Mouse (Mus musculus) testis, adult 2 months (tissue): ENCODE data around the gene H2al1m. TPM values are rescaled to one million over a fixed set of nuclear protein-coding genes. Genes with fewer than 3 reads are reported as not detected.
"Not testable (repeated sequence)": the region's sequence is repeated elsewhere in the genome, so short reads cannot be mapped to it uniquely, and the experiment has no call there.

ENCODE experiments used
- H3K27ac ChIP-seq: fragments of 200-500 bp; 2 replicates; pipeline ENCODE4 v1.5.1; 2012; ENCODE audit warnings: low read depth, low read length; ENCODE audit not compliant: control insufficient read depth, insufficient read depth
- H3K27me3 ChIP-seq: fragments of 200-500 bp; 2 replicates; pipeline ENCODE4 v1.6.1; 2012; ENCODE audit warnings: mild to moderate bottlenecking, low read length, moderate library complexity; ENCODE audit not compliant: control insufficient read depth, insufficient read depth
- H3K36me3 ChIP-seq: fragments of 200-500 bp; 2 replicates; pipeline ENCODE4 v1.6.1; 2012; ENCODE audit warnings: mild to moderate bottlenecking, low read length; ENCODE audit not compliant: control insufficient read depth, insufficient read depth
- H3K4me1 ChIP-seq: fragments of 200-500 bp; 2 replicates; pipeline ENCODE4 v1.6.1; 2012; ENCODE audit warnings: low read length; ENCODE audit not compliant: control insufficient read depth, insufficient read depth
- H3K4me3 ChIP-seq: fragments of 200-500 bp; 2 replicates; pipeline ENCODE4 v1.5.1; 2012; ENCODE audit warnings: low read depth, mild to moderate bottlenecking, low read length, moderate library complexity, mixed read lengths; ENCODE audit not compliant: control insufficient read depth
- CTCF ChIP-seq: fragments of 200-500 bp; IDR thresholded peaks from 2 replicates; pipeline ENCODE4 v1.5.1; 2012; ENCODE audit warnings: low read depth, mild to moderate bottlenecking, inconsistent platforms, low read length, moderate library complexity; ENCODE audit not compliant: control insufficient read depth, insufficient read depth, insufficient replicate concordance
- POLR2A ChIP-seq: fragments of 200-500 bp; IDR thresholded peaks from 2 replicates; pipeline ENCODE4 v1.6.1; 2012; ENCODE audit warnings: low read depth, mild to moderate bottlenecking, inconsistent platforms, low read length, moderate library complexity; ENCODE audit not compliant: control insufficient read depth
- polyA plus RNA-seq: library from polyadenylated mRNA; depleted of rRNA; stranded (reverse); fragments of >200 nt; gene quantifications from 2 replicates; pipeline ENCODE4 v1.2.3, GENCODE M21; 2012; rRNA removed

The H2al1m gene
- 44.8 and 88.7 TPM in 2 replicates for polyA plus RNA-seq

- not testable (repeated sequence) for H3K27me3 ChIP-seq, H3K4me1 ChIP-seq, H3K27ac ChIP-seq, H3K36me3 ChIP-seq
- peak within 1 kb of the TSS; percentile 2; the same call in 1 of the 2 replicates for H3K4me3 ChIP-seq
These were observed at the start of gene H2al1m for GRCm38 (mm10) chrX:9283464-9283863. Gene H2al1m (plus strand): TSS chrX:9283764.

GRCm38 (mm10) chrX:9240737-9241591, 42.6 kb upstream of the H2al1m start:
- Histone ChIP-seq H3K27me3 (no peaks in the 10 kb centered on the region), H3K4me3 (no peak overlapping the region), H3K36me3 (no peaks in the 10 kb centered on the region), H3K4me1 (no peaks in the 10 kb centered on the region), H3K27ac (no peak overlapping the region)
- TF ChIP-seq CTCF (no peak), POLR2A (no peak)

GRCm38 (mm10) chrX:9243381-9243864, 40.1 kb upstream of the H2al1m start:
- peak overlapping the region; percentile 25; the same call in 1 of the 2 replicates for H3K27ac ChIP-seq
- H3K4me1 ChIP-seq: no peaks in the 10 kb centered on the region
- no peaks in the 10 kb centered on the region for H3K36me3 ChIP-seq
- TF ChIP-seq CTCF (no peak), POLR2A (no peak)
- H3K4me3 ChIP-seq: no peak overlapping the region
- H3K27me3 ChIP-seq: no peaks in the 10 kb centered on the region

GRCm38 (mm10) chrX:9244603-9245336, 38.8 kb upstream of the H2al1m start:
- H3K27ac ChIP-seq: no peak overlapping the region
- H3K36me3 ChIP-seq: no peaks in the 10 kb centered on the region
- no peak overlapping the region for H3K4me3 ChIP-seq
- TF ChIP-seq CTCF: no peak
- no peak for TF ChIP-seq POLR2A
- no peaks in the 10 kb centered on the region for H3K4me1 ChIP-seq
- H3K27me3 ChIP-seq: no peaks in the 10 kb centered on the region

- Histone ChIP-seq H3K27ac (no peak overlapping the region), H3K27me3 (no peaks in the 10 kb centered on the region), H3K4me1 (no peaks in the 10 kb centered on the region), H3K4me3 (no peak overlapping the region), H3K36me3 (no peaks in the 10 kb centered on the region)
- TF ChIP-seq POLR2A (no peak), CTCF (no peak)
These were observed 34.7 kb upstream of the H2al1m start for GRCm38 (mm10) chrX:9248911-9249310.

- Histone ChIP-seq H3K4me1 (no peaks in the 10 kb centered on the region), H3K36me3 (no peaks in the 10 kb centered on the region), H3K4me3 (no peak overlapping the region), H3K27me3 (no peaks in the 10 kb centered on the region), H3K27ac (no peak overlapping the region)
- TF ChIP-seq POLR2A: no peak
- no peak for TF ChIP-seq CTCF
These were observed 29.6 kb upstream of the H2al1m start for GRCm38 (mm10) chrX:9253990-9254389.

- H3K27me3 ChIP-seq: no peaks in the 10 kb centered on the region
- no peak overlapping the region for H3K27ac ChIP-seq
- no peak overlapping the region for H3K4me3 ChIP-seq
- H3K4me1 ChIP-seq: no peaks in the 10 kb centered on the region
- no peak for TF ChIP-seq CTCF
- TF ChIP-seq POLR2A: no peak
- no peaks in the 10 kb centered on the region for H3K36me3 ChIP-seq
These were observed 28.7 kb upstream of the H2al1m start for GRCm38 (mm10) chrX:9254901-9255300.
